Mouse (Mus musculus) liver, embryonic 16.5 days (tissue): ENCODE data around the gene Hspb1. TPM values are rescaled to one million over a fixed set of nuclear protein-coding genes. Genes with fewer than 3 reads are reported as not detected.

Source experiments
- ATAC-seq: fragments of 200-750 bp; cut with Nextera tagmentation; 2 replicates; pipeline ENCODE4 v1.8.0; 2017; ENCODE audit warnings: low read depth, mild to moderate bottlenecking, moderate number of reproducible peaks, moderate library complexity
- H3K27ac ChIP-seq: fragments of 300-500 bp; sonication (generic); 2 replicates; pipeline ENCODE4 v1.5.1; 2014; ENCODE audit warnings: mild to moderate bottlenecking, low read length
- H3K27me3 ChIP-seq: fragments of 300-500 bp; sonication (generic); 2 replicates; pipeline ENCODE4 v1.6.1; 2014; ENCODE audit warnings: low read depth, low read length, mixed read lengths; ENCODE audit not compliant: control insufficient read depth, insufficient read depth
- H3K36me3 ChIP-seq: fragments of 300-500 bp; sonication (generic); 2 replicates; pipeline ENCODE4 v1.6.1; 2014; ENCODE audit warnings: mild to moderate bottlenecking; ENCODE audit not compliant: control insufficient read depth, insufficient read depth
- H3K4me1 ChIP-seq: fragments of 300-500 bp; sonication (generic); 2 replicates; pipeline ENCODE4 v1.6.1; 2014; ENCODE audit warnings: low read depth, low read length, mixed read lengths; ENCODE audit not compliant: control insufficient read depth
- H3K4me2 ChIP-seq: fragments of 300-500 bp; sonication (generic); 2 replicates; pipeline ENCODE4 v1.6.1; 2014; ENCODE audit warnings: low read depth, low read length, mixed read lengths
- H3K4me3 ChIP-seq: fragments of 300-500 bp; sonication (generic); 2 replicates; pipeline ENCODE4 v1.5.1; 2014; ENCODE audit warnings: low read depth, mild to moderate bottlenecking, low read length
- H3K9ac ChIP-seq: fragments of 300-500 bp; sonication (generic); 2 replicates; pipeline ENCODE4 v1.6.1; 2014; ENCODE audit warnings: low read depth, low read length
- H3K9me3 ChIP-seq: fragments of 300-500 bp; sonication (generic); replicated peaks from 2 replicates; pipeline ENCODE4 v1.6.1; 2016; ENCODE audit warnings: low read length; ENCODE audit not compliant: control insufficient read depth
- WGBS: fragments of 180-500 bp; shearing (Covaris S2); extraction: QIAGEN DNeasy Blood & Tissue Kit; methylation state at CpG from one replicate; pipeline ENCODE4 v1.1.7; 2014; ENCODE audit not compliant: insufficient replicate concordance; 5-methylcytosine and 5-hydroxymethylcytosine counted together
- polyA plus RNA-seq: library from polyadenylated mRNA; unstranded; fragments of >200 nt; fragmentation: Nextera tagmentation; extraction: Ambion mirVana; gene quantifications from 2 replicates; pipeline ENCODE4 v1.2.1, GENCODE M21; 2015

Gene Hspb1
- polyA plus RNA-seq, 1 experiment from 2014 or later = 19.9 TPM

DNA sequence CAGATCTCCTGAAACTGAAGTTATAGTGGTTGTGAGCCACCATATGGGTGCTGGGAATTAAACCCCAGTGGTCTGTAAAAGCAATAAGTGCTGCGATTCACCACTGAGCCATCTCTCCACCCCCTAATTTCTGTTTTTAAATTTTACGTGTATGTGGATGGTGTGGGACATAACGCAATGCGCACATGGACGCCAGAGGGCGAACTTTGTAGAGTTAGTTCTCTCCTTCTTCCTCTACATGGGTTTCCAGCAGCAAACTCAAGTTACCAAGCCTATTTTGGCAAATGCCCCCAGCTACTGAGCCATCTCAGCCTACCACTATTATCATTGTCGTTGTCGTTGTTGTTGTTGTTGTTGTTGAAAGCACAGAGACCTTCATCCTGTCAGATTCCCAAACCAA is 10.5 kb upstream of the Hspb1 start:
- H3K27me3 ChIP-seq = peaks cover 3% of the 10 kb centered on the region
- H3K36me3 ChIP-seq = no peaks in the 10 kb centered on the region
- no peak overlapping the region for H3K27ac ChIP-seq
- no peaks in the 10 kb centered on the region for H3K9me3 ChIP-seq
- no peaks in the 10 kb centered on the region; the same call in 1 of the 2 replicates for H3K4me1 ChIP-seq
- H3K4me2 ChIP-seq = peak overlapping the region; percentile 54; the same call in 1 of the 2 replicates
- H3K9ac ChIP-seq = no peak overlapping the region
- WGBS = 14% methylated on average over 8 of the region's 8 CpGs
- no peak overlapping the region for H3K4me3 ChIP-seq
- ATAC-seq = no peak

DNA sequence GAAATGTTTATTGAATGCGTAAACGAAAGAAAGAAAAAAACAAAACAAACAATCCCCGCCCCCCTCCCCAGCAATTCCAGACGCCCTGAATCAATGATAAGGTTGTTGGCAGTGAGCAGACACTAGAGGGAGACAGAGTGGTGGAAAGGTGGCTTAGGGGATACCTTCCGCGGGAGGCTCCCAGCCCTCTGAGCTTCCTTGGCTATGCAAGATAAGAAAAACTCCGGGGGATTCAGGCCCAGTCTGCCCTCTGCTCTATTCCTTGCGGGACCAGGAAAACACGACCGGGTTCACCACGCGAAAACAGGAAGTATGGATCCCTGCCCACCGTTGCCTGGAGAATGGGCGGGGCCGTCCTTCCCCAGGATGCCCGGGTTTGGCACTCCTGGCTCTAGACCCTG is 9.9 kb upstream of the Hspb1 start:
- H3K9me3 ChIP-seq = no peaks in the 10 kb centered on the region
- H3K4me2 ChIP-seq = peak overlapping the region; percentile 54
- H3K4me1 ChIP-seq = no peaks in the 10 kb centered on the region; the same call in 1 of the 2 replicates
- peak overlapping the region; percentile 23 for H3K4me3 ChIP-seq
- H3K36me3 ChIP-seq = no peaks in the 10 kb centered on the region
- H3K27me3 ChIP-seq = no peaks in the 10 kb centered on the region
- H3K9ac ChIP-seq = no peak overlapping the region
- no peak for ATAC-seq
- no peak overlapping the region for H3K27ac ChIP-seq
- WGBS = 2% methylated on average over 16 of the region's 16 CpGs

DNA sequence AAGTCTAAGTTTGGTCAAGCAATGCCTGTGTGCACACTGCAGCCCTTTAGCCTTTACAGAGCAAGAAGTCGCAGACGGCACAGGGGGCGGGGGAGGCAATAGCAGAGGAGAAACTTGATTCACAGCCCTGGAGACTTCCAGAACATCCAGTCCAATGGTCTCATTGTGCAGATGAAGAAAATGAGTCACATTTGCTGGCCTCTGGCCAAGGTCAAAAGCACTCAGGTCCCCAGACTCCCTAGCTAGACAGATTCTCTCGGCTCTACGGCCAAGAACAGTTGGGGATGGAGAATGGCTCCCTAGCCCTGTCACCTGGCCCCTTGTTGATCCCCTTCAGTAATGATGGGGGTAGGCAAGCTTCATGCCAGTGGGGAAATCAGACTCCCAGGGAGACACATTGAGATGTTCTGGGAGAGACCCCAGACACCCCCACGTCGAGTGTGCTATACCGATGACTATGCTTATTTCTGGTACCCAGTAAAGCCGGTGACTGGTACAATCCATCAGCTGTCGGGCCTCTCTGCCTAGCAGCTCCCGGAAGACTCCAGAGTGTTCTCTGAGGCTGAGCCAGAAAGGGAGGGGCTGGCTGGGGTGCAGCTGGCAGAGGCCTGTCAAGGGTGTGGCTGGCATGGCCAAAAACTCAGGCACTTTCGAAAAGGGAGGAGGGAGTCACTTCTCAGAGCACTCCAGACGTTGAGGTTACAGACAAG is 8.1 kb upstream of the Hspb1 start:
- Histone ChIP-seq H3K9me3 (no peaks in the 10 kb centered on the region), H3K9ac (no peak overlapping the region), H3K4me3 (no peak overlapping the region), H3K27ac (no peak overlapping the region), H3K4me1 (no peaks in the 10 kb centered on the region; the same call in 1 of the 2 replicates), H3K27me3 (no peaks in the 10 kb centered on the region), H3K36me3 (no peaks in the 10 kb centered on the region), H3K4me2 (no peak overlapping the region)
- 45% methylated on average over 13 of the region's 13 CpGs for WGBS
- no peak for ATAC-seq

DNA sequence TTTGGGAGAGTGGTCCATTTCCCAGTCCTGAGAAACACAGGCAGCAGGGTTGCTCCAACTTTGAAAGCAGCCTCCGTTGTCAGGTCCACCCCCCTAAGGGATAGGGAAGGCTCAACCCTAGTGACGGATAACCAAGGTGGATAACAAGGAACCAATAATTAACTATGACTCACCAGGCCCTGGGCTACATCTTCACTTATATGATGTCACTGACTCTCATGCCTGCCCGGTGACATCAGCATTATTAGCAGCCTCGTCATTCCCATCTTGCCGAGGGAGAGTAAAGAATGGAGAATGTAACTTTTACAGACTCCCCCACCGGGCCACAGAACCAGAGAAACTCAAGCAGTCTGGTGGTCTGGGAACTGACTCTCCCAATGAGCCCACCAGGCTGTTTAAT is 3.1 kb upstream of the Hspb1 start:
- Histone ChIP-seq H3K4me2 (no peak overlapping the region), H3K27me3 (peaks cover 25% of the 10 kb centered on the region), H3K4me1 (no peaks in the 10 kb centered on the region), H3K9ac (no peak overlapping the region), H3K27ac (no peak overlapping the region), H3K9me3 (no peaks in the 10 kb centered on the region), H3K36me3 (no peaks in the 10 kb centered on the region), H3K4me3 (no peak overlapping the region)
- ATAC-seq = no peak
- WGBS = 57% methylated on average over 6 of the region's 6 CpGs

DNA sequence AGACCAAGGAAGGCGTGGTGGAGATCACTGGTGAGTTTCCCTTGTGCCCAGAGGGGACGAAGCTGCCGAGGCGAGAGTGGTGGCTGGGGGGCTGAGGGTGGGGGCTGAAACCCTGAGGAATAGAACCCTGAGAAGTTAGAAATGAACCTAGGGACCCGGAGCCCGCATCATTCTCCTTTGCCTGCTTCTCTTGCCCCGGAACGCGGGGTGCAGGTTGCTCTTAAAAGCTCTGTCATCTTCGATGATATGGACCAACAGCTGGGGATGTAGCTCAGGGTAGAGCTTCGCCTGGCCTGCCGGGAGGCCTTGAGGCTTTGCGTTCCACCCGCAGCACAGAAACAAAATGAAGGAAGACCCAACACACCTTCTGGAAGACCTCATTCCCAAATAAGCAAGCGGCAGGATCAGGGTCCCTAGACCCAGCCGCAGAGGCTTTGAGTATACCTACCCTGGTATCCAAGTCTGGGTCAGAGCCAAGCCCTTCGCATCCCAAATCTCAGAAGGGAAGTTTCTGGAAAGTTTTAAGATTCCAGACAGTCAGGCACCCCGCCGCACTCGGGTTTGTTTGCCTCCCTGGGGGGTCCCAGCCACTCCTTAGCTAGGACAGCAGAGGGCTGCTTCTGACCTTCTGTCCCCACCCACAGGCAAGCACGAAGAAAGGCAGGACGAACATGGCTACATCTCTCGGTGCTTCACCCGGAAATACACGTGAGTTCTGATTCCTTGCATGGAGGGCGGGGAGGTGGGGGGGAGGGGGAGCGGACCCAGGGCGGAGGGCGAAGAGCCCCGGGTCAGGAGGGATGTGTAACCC is 891 bp downstream of the Hspb1 start:
- no peak overlapping the region for H3K4me3 ChIP-seq
- H3K36me3 ChIP-seq = no peaks in the 10 kb centered on the region
- no peak overlapping the region for H3K9ac ChIP-seq
- H3K27me3 ChIP-seq = peaks cover 31% of the 10 kb centered on the region
- H3K9me3 ChIP-seq = no peaks in the 10 kb centered on the region
- no peak overlapping the region for H3K27ac ChIP-seq
- H3K4me2 ChIP-seq = 0 out of 2 replicates have a peak overlapping the region, but pooled peaks have one; percentile 13
- H3K4me1 ChIP-seq = no peaks in the 10 kb centered on the region
- ATAC-seq = no peak
- 4% methylated on average over 30 of the region's 30 CpGs for WGBS

DNA sequence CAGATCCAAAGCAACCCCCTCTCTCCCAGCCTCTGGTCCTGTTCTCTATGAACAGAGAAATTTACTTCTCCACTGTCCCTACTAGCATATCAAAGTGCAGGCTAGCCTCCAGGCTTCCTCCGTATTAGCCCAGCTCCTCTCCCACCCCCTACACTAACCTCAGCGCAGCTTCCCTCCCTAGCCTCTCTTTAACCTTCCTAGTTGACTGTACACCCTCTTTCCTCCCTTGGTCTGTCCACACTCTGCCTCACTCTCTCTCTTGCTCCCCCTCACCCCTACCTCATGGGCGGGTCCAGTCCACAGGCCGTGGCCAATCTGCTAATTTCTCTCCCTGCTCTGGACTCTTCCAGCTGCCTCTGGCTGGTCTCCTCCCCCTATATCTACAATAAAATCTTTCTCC is 2.6 kb downstream of the Hspb1 start:
- Histone ChIP-seq H3K36me3 (no peaks in the 10 kb centered on the region), H3K27ac (no peak overlapping the region), H3K4me2 (no peak overlapping the region), H3K27me3 (peaks cover 31% of the 10 kb centered on the region), H3K9ac (no peak overlapping the region), H3K4me3 (no peak overlapping the region), H3K9me3 (no peaks in the 10 kb centered on the region), H3K4me1 (no peaks in the 10 kb centered on the region)
- WGBS = 37% methylated on average over 4 of the region's 4 CpGs
- no peak for ATAC-seq

DNA sequence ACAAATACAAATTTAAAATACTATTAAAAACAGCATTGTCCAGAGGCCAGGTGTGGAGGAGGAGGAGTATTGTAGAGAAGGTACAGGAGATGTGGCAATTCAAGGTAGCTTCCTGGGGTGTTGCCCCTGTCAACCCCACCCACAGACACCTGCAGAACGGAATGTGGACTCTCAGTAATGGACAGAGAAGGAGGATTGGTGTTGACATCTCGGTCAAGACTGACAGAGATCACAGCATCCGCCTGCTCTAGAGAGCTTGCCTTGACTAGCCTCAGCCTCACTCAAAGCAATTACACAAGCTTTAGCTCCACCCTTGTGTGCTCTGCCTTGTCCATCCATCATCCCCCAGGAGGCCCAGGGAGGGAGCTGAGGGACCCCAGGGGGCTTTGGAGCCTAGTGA is 3.2 kb downstream of the Hspb1 start:
- H3K9ac ChIP-seq = no peak overlapping the region
- H3K27me3 ChIP-seq = peaks cover 28% of the 10 kb centered on the region
- no peaks in the 10 kb centered on the region for H3K4me1 ChIP-seq
- H3K4me2 ChIP-seq = no peak overlapping the region
- WGBS = 36% methylated on average over 3 of the region's 3 CpGs
- ATAC-seq = no peak
- no peak overlapping the region for H3K4me3 ChIP-seq
- no peaks in the 10 kb centered on the region for H3K36me3 ChIP-seq
- no peaks in the 10 kb centered on the region for H3K9me3 ChIP-seq
- H3K27ac ChIP-seq = no peak overlapping the region

DNA sequence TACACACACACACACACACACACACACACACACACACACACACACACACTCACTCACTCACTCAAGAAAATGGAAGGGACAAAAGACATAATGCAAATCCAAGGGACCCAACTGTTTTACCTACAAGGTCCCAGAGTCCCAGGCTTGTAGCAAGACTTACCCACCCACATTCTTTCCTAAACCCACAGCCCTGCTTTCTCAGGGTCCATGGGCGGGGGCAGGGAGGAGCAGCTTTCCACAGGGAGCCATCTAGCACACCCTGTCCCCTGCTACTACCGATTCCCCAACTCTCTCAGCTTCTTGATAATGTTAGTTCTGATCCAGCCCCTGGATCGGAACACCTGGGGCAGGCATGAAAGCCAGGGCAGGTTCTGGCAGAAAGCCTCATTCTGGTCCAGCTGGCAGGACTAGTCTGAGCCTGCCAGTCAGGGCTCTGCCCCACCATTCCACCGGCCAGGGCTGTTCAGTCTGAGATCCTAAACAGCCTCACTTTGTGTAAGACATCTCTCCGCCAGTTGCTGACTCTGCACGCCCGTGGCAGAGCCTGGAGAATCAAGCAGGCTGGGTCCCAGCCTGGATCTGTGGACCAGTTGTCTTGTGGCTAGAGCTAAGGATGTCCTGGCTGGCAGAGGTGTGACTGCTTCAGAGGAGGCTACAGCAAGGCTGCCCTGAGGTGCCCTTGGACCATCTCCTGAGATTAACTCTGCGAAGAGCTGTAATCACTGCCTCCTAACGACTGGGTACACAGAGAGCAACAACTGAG is 5.1 kb downstream of the Hspb1 start:
- Histone ChIP-seq H3K27ac (no peak overlapping the region), H3K27me3 (peaks cover 22% of the 10 kb centered on the region), H3K9me3 (no peaks in the 10 kb centered on the region), H3K4me2 (no peak overlapping the region), H3K9ac (no peak overlapping the region), H3K4me3 (no peak overlapping the region), H3K36me3 (no peaks in the 10 kb centered on the region), H3K4me1 (no peaks in the 10 kb centered on the region)
- ATAC-seq = no peak
- 38% methylated on average over 9 of the region's 9 CpGs for WGBS
